Mouse (Mus musculus) erythroblast, embryonic 14.5 days (primary cell): ENCODE measurements around the gene Dgke.

Experiments used
- GATA1 ChIP-seq: IDR thresholded peaks from 2 replicates; pipeline ENCODE4 v1.6.1; 2012; ENCODE audit warnings: low read length, inconsistent platforms, mixed read lengths
- TAL1 ChIP-seq: IDR thresholded peaks from 3 replicates; pipeline ENCODE4 v1.6.1; 2012; ENCODE audit warnings: low read length, inconsistent platforms, mixed read lengths

DNA sequence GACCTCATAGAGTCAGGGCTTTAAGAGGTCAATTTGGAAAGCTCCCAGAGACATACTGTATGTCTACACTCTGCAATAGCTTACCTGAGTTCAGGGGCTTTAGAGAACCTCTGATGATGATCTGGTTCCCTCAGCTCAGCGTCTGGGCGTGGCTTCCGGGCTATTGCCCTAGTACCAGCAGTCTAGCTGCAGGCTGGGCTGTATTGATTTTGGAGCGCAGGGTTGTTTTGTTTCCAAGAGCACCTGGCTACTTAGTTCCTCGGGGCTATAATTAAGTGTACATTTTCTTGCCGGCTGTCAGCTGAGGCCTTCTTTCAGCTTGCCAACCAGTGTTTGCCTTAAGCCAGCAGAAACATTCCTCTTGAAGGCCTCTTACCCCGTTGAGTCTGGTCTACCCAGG is 57.2 kb downstream of the Dgke start:
- no peak for TF ChIP-seq TAL1
- no peak for TF ChIP-seq GATA1
